Mouse (Mus musculus) adrenal gland, postnatal 4 days (tissue): ENCODE results near the gene Acsf2. TPM values are rescaled to one million over a fixed set of nuclear protein-coding genes. Genes with fewer than 3 reads are reported as not detected.

Experiments
- DNase-seq, 2 experiments: peaks; one replicate each; pipeline ENCODE4 v3.0.0; 2021 to 2022; ENCODE audit warnings: low spot score in 2 of 2, mixed read lengths in 2 of 2
- total RNA-seq, 2 experiments: library from RNA; stranded (reverse); gene quantifications; 2 replicates each; pipeline ENCODE4 v1.2.3; 2021

Gene Acsf2
- total RNA-seq, 2 experiments from 2014 or later = 59.1 to 67.3 TPM

GRCm38 (mm10) chr11:94600447-94600846, 1.2 kb downstream of the Acsf2 start:
- DNase-seq = no peak

GRCm38 (mm10) chr11:94598437-94599120, 3.1 kb downstream of the Acsf2 start:
- no peak for DNase-seq

- peak; percentile 30 to 51 for DNase-seq
Observed at GRCm38 (mm10) chr11:94597319-94597718, 4.4 kb downstream of the Acsf2 start.

GRCm38 (mm10) chr11:94596311-94596852, 5.3 kb downstream of the Acsf2 start:
- DNase-seq = no peak

- no peak for DNase-seq
Observed at GRCm38 (mm10) chr11:94587511-94587910, 14.2 kb downstream of the Acsf2 start.

- DNase-seq = no peak
Observed at GRCm38 (mm10) chr11:94585091-94585490, 16.6 kb downstream of the Acsf2 start.

- no peak for DNase-seq
Observed at GRCm38 (mm10) chr11:94580111-94580740, 21.4 kb downstream of the Acsf2 start.

GRCm38 (mm10) chr11:94576361-94576760, 25.3 kb downstream of the Acsf2 start:
- no peak for DNase-seq

GRCm38 (mm10) chr11:94575036-94575435, 26.6 kb downstream of the Acsf2 start:
- no peak for DNase-seq

GRCm38 (mm10) chr11:94574560-94574959, 27.1 kb downstream of the Acsf2 start:
- no peak for DNase-seq

- no peak for DNase-seq
Observed at GRCm38 (mm10) chr11:94571850-94572249, 29.8 kb downstream of the Acsf2 start.

- DNase-seq = no peak
Observed at GRCm38 (mm10) chr11:94570612-94571011, 31.1 kb downstream of the Acsf2 start.

GRCm38 (mm10) chr11:94567326-94567725, 34.3 kb downstream of the Acsf2 start:
- DNase-seq = no peak

- DNase-seq = no peak
Observed at GRCm38 (mm10) chr11:94566534-94566933, 35.1 kb downstream of the Acsf2 start.

GRCm38 (mm10) chr11:94565151-94565479, 36.6 kb downstream of the Acsf2 start:
- DNase-seq = no peak

- DNase-seq = peak in 1 of 2 experiments; percentile 23
Observed at GRCm38 (mm10) chr11:94564437-94565150, 37.1 kb downstream of the Acsf2 start, which contains the start of gene Chad. Gene Chad (plus strand): TSS chr11:94565047.

- no peak for DNase-seq
Observed at GRCm38 (mm10) chr11:94563821-94564220, 37.9 kb downstream of the Acsf2 start.

- no peak for DNase-seq
Observed at GRCm38 (mm10) chr11:94563383-94563782, 38.3 kb downstream of the Acsf2 start.

- DNase-seq = no peak
Observed at GRCm38 (mm10) chr11:94558226-94558625, 43.4 kb downstream of the Acsf2 start.

- no peak for DNase-seq
Observed at GRCm38 (mm10) chr11:94550442-94550744, 51.3 kb downstream of the Acsf2 start.

- no peak for DNase-seq
Observed at GRCm38 (mm10) chr11:94549691-94550441, 51.8 kb downstream of the Acsf2 start.
